Mouse (Mus musculus) adrenal gland, adult (tissue): ENCODE measurements around the gene Ttll5.
A peak's percentile ranks its signal among the peaks of the same experiment; 100 is the strongest.

ENCODE experiments used
- DNase-seq, 2 experiments: peaks; one replicate each; pipeline ENCODE4 v3.0.0; 2022 to 2023; ENCODE audit warnings: low spot score in 1 of 2; ENCODE audit not compliant: inconsistent age in 2 of 2

Ttll5 gene

GRCm38 (mm10) chr12:86000641-86001073, 176.2 kb downstream of the Ttll5 start:
- peak; percentile 80 to 90 for DNase-seq

- DNase-seq = peak; percentile 18 to 64
These were observed 176.7 kb downstream of the Ttll5 start for GRCm38 (mm10) chr12:86001120-86001655.

- DNase-seq = no peak
These were observed 180.2 kb downstream of the Ttll5 start for GRCm38 (mm10) chr12:86004627-86005026.

- no peak for DNase-seq
These were observed 182.9 kb downstream of the Ttll5 start for GRCm38 (mm10) chr12:86007377-86007776.

- no peak for DNase-seq
These were observed 186.2 kb downstream of the Ttll5 start for GRCm38 (mm10) chr12:86010656-86011055.

- DNase-seq = no peak
These were observed 187.7 kb downstream of the Ttll5 start for GRCm38 (mm10) chr12:86012195-86012594.

- no peak for DNase-seq
These were observed 189.7 kb downstream of the Ttll5 start for GRCm38 (mm10) chr12:86014174-86014573.

GRCm38 (mm10) chr12:86014621-86015020, 190.2 kb downstream of the Ttll5 start:
- no peak for DNase-seq

GRCm38 (mm10) chr12:86015114-86015513, 190.7 kb downstream of the Ttll5 start:
- DNase-seq = no peak

- no peak for DNase-seq
These were observed 192.9 kb downstream of the Ttll5 start for GRCm38 (mm10) chr12:86017360-86017759.

GRCm38 (mm10) chr12:86021583-86021982, 197.1 kb downstream of the Ttll5 start:
- DNase-seq = no peak

GRCm38 (mm10) chr12:86022282-86022984, 198.0 kb downstream of the Ttll5 start:
- DNase-seq = no peak

GRCm38 (mm10) chr12:86023081-86023871, 198.8 kb downstream of the Ttll5 start:
- no peak for DNase-seq

- peak; percentile 29 to 73 for DNase-seq
These were observed 200.0 kb downstream of the Ttll5 start for GRCm38 (mm10) chr12:86024426-86024825.

GRCm38 (mm10) chr12:86025480-86025879, 201.0 kb downstream of the Ttll5 start:
- DNase-seq = no peak

- DNase-seq = no peak
These were observed 202.5 kb downstream of the Ttll5 start for GRCm38 (mm10) chr12:86027000-86027399.

GRCm38 (mm10) chr12:86027747-86028146, 203.3 kb downstream of the Ttll5 start:
- no peak for DNase-seq

GRCm38 (mm10) chr12:86030932-86031331, 206.5 kb downstream of the Ttll5 start:
- no peak for DNase-seq

GRCm38 (mm10) chr12:86035586-86035985, 211.1 kb downstream of the Ttll5 start:
- no peak for DNase-seq

GRCm38 (mm10) chr12:86036368-86037166, 212.1 kb downstream of the Ttll5 start:
- DNase-seq = peak in 1 of 2 experiments; percentile 33
